Mouse (Mus musculus) lung, postnatal 36 days (tissue): Measurements from ENCODE around the gene Mup18.
"Not testable (repeated sequence)": the region's sequence is repeated elsewhere in the genome, so short reads cannot be mapped to it uniquely, and the experiment has no call there.

Experiments
- DNase-seq: peaks from one replicate; pipeline ENCODE4 v3.0.0; 2022; ENCODE audit warnings: mixed read lengths

Mup18 gene

DNA sequence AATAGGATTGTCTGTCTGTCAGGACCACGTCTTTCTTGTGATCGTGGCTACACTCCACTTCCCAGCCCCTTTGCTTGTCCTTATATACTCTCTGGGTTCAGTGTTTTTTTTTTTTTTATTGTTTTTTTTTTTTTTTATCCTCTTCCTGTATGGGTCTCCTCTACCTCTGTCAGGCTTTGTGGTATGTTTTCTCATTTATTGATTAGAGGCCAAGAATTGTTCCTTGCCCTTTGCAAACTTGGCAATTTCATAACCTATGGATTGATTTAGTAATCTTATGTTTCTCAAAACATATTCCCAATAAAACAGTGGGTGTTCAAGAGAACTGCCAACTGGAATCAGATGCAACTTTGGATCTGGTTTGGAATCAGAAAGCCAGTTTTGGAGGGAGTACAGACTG, at the start of gene Mup18:
Gene Mup18 (minus strand): TSS at position 101 of the 400 bp plus-strand sequence.
- DNase-seq, result not testable (repeated sequence)

DNA sequence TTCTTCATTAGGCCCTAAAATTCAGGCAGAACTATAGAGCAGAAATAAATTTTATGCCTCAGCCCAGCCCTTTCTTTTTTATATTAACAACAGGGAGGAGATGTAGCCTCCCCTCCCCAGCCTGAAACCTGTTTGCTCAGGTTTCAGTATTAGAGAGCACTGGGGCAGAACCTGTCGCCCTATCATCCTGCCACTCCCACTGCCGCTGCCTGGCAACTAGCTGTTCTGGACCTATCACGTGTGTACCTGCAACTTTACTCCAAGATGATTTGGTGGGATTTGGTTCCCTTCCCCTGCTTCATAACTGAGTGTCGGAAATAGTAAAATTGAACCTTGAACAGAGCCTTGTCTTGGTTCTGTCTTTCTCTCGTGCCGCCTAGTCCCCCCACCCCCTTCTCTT, 40.4 kb upstream of the Mup18 start:
- not testable (repeated sequence) for DNase-seq
